Mouse (Mus musculus) kidney, adult 2 months (tissue): Measurements from ENCODE around the gene Gnat2.

Experiments
- CTCF ChIP-seq: fragments of 200-500 bp; conservative IDR thresholded peaks from 2 replicates; pipeline ENCODE4 v1.5.1; 2011; ENCODE audit warnings: low read depth, mild to moderate bottlenecking, control low read depth, low read length, moderate library complexity, mixed read lengths; ENCODE audit not compliant: insufficient read depth, insufficient read length
- POLR2A ChIP-seq: fragments of 200-500 bp; IDR thresholded peaks from one replicate; pipeline ENCODE4 v1.6.1; 2011; ENCODE audit warnings: low read depth, low read length, control low read depth

DNA sequence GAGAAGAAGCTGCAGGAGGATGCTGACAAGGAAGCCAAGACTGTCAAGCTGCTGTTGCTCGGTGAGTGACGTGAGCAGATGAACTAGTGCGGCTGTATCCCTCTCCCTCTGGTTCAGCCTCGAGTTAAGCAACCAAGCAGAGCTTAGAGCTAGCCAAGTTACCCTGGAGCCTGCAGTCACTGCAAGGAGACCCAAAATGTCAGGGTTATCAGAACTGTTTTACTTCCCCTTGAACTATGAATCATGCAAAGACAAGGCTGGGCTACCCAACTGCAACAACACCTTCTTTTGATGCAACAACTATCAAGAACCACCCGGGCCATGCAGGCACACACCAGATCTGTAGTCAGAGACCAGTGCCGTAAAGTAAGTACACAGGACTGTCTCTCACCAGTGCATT is 717 bp downstream of the Gnat2 start:
- no peak for TF ChIP-seq CTCF
- no peak for TF ChIP-seq POLR2A
